Mouse (Mus musculus): Measurements from ENCODE around the gene Nrp1. TPM values are rescaled to one million over a fixed set of nuclear protein-coding genes. Genes with fewer than 3 reads are reported as not detected.
A peak's percentile ranks its signal among the peaks of the same experiment; 100 is the strongest.

The Nrp1 gene
- polyA plus RNA-seq, 1 experiment from 2014 or later = 70.5 TPM

- Histone ChIP-seq H3K4me2 (replicated peaks) (no peak overlapping the region), H3K27me3 (no peaks in the 10 kb centered on the region), H3K4me3 (no peak overlapping the region), H3K4me1 (peaks cover 24% of the 10 kb centered on the region), H3K9me3 (no peaks in the 10 kb centered on the region), H3K27ac (no peak overlapping the region), H3K9ac (no peak overlapping the region), H3K36me3 (peaks cover 1% of the 10 kb centered on the region; the same call in 1 of the 2 replicates)
- WGBS = 46% methylated on average over 3 of the region's 3 CpGs
- ATAC-seq (ENCODE audit: insufficient number of reproducible peaks, insufficient read depth, low FRiP score, low TSS enrichment) = no peak
These were observed 95.6 kb downstream of the Nrp1 start for GRCm38 (mm10) chr8:128454026-128454425.

GRCm38 (mm10) chr8:128457277-128457676 lies 98.9 kb downstream of the Nrp1 start:
- 88% methylated on average over 2 of the region's 2 CpGs for WGBS
- peaks cover 21% of the 10 kb centered on the region for H3K4me1 ChIP-seq
- no peak overlapping the region for H3K4me2 ChIP-seq (replicated peaks)
- peaks cover 25% of the 10 kb centered on the region for H3K36me3 ChIP-seq
- no peaks in the 10 kb centered on the region for H3K9me3 ChIP-seq
- H3K4me3 ChIP-seq = no peak overlapping the region
- no peaks in the 10 kb centered on the region for H3K27me3 ChIP-seq
- ATAC-seq (ENCODE audit: insufficient number of reproducible peaks, insufficient read depth, low FRiP score, low TSS enrichment) = no peak
- peak overlapping the region; percentile 1; the same call in 1 of the 2 replicates for H3K27ac ChIP-seq
- H3K9ac ChIP-seq = no peak overlapping the region

GRCm38 (mm10) chr8:128459704-128460103 lies 101.3 kb downstream of the Nrp1 start:
- no peak for ATAC-seq (ENCODE audit: insufficient number of reproducible peaks, insufficient read depth, low FRiP score, low TSS enrichment)
- H3K36me3 ChIP-seq = peaks cover 25% of the 10 kb centered on the region
- WGBS = 71% methylated on average over 1 of the region's 1 CpGs

GRCm38 (mm10) chr8:128461716-128462115 lies 103.3 kb downstream of the Nrp1 start:
- Histone ChIP-seq H3K4me1 (peaks cover 9% of the 10 kb centered on the region), H3K4me3 (no peak overlapping the region), H3K9ac (no peak overlapping the region), H3K4me2 (replicated peaks) (no peak overlapping the region), H3K9me3 (no peaks in the 10 kb centered on the region), H3K27me3 (no peaks in the 10 kb centered on the region), H3K36me3 (peaks cover 25% of the 10 kb centered on the region), H3K27ac (no peak overlapping the region)
- ATAC-seq (ENCODE audit: insufficient number of reproducible peaks, insufficient read depth, low FRiP score, low TSS enrichment) = no peak

More at GRCm38 (mm10) chr8:128459704-128460103, 101.3 kb downstream of the Nrp1 start:
- Histone ChIP-seq H3K4me1 (peaks cover 14% of the 10 kb centered on the region), H3K4me2 (replicated peaks) (no peak overlapping the region), H3K27me3 (no peaks in the 10 kb centered on the region), H3K4me3 (no peak overlapping the region), H3K27ac (no peak overlapping the region), H3K9ac (no peak overlapping the region), H3K9me3 (no peaks in the 10 kb centered on the region)

GRCm38 (mm10) chr8:128463162-128463561 lies 104.8 kb downstream of the Nrp1 start:
- Histone ChIP-seq H3K9me3 (no peaks in the 10 kb centered on the region), H3K27me3 (no peaks in the 10 kb centered on the region), H3K4me1 (peaks cover 3% of the 10 kb centered on the region; the same call in 1 of the 2 replicates), H3K27ac (no peak overlapping the region), H3K4me2 (replicated peaks) (no peak overlapping the region), H3K9ac (no peak overlapping the region), H3K36me3 (peaks cover 25% of the 10 kb centered on the region), H3K4me3 (no peak overlapping the region)
- ATAC-seq (ENCODE audit: insufficient number of reproducible peaks, insufficient read depth, low FRiP score, low TSS enrichment) = no peak

GRCm38 (mm10) chr8:128464056-128464623 lies 105.7 kb downstream of the Nrp1 start:
- 74% methylated on average over 4 of the region's 4 CpGs for WGBS
- Histone ChIP-seq H3K4me1 (no peaks in the 10 kb centered on the region), H3K27me3 (no peaks in the 10 kb centered on the region), H3K4me2 (replicated peaks) (no peak overlapping the region), H3K9ac (no peak overlapping the region), H3K9me3 (no peaks in the 10 kb centered on the region), H3K4me3 (no peak overlapping the region), H3K27ac (no peak overlapping the region), H3K36me3 (peaks cover 28% of the 10 kb centered on the region)
- ATAC-seq (ENCODE audit: insufficient number of reproducible peaks, insufficient read depth, low FRiP score, low TSS enrichment) = no peak

- no peak for ATAC-seq (ENCODE audit: insufficient number of reproducible peaks, insufficient read depth, low FRiP score, low TSS enrichment)
- H3K4me2 ChIP-seq (replicated peaks) = no peak overlapping the region
- H3K4me3 ChIP-seq = no peak overlapping the region
- H3K4me1 ChIP-seq = no peaks in the 10 kb centered on the region
- no peak overlapping the region for H3K9ac ChIP-seq
- peaks cover 23% of the 10 kb centered on the region for H3K36me3 ChIP-seq
- no peaks in the 10 kb centered on the region for H3K9me3 ChIP-seq
- no peak overlapping the region for H3K27ac ChIP-seq
- 95% methylated on average over 2 of the region's 2 CpGs for WGBS
- H3K27me3 ChIP-seq = no peaks in the 10 kb centered on the region
These were observed 107.1 kb downstream of the Nrp1 start for GRCm38 (mm10) chr8:128465553-128465952.

- Histone ChIP-seq H3K36me3 (peaks cover 12% of the 10 kb centered on the region; the same call in 1 of the 2 replicates), H3K4me1 (no peaks in the 10 kb centered on the region), H3K4me2 (replicated peaks) (no peak overlapping the region), H3K9me3 (no peaks in the 10 kb centered on the region), H3K4me3 (no peak overlapping the region), H3K27me3 (no peaks in the 10 kb centered on the region), H3K27ac (no peak overlapping the region), H3K9ac (no peak overlapping the region)
- ATAC-seq (ENCODE audit: insufficient number of reproducible peaks, insufficient read depth, low FRiP score, low TSS enrichment) = no peak
- 85% methylated on average over 4 of the region's 4 CpGs for WGBS
These were observed 108.5 kb downstream of the Nrp1 start for GRCm38 (mm10) chr8:128466681-128467430.

GRCm38 (mm10) chr8:128470097-128470496 lies 111.7 kb downstream of the Nrp1 start:
- Histone ChIP-seq H3K36me3 (peaks cover 11% of the 10 kb centered on the region; the same call in 1 of the 2 replicates), H3K4me3 (no peak overlapping the region)
- WGBS = 65% methylated on average over 2 of the region's 2 CpGs

GRCm38 (mm10) chr8:128471186-128471585 lies 112.8 kb downstream of the Nrp1 start:
- Histone ChIP-seq H3K4me1 (no peaks in the 10 kb centered on the region), H3K36me3 (peaks cover 13% of the 10 kb centered on the region), H3K4me3 (no peak overlapping the region), H3K9me3 (no peaks in the 10 kb centered on the region), H3K27ac (no peak overlapping the region), H3K27me3 (no peaks in the 10 kb centered on the region), H3K9ac (no peak overlapping the region), H3K4me2 (replicated peaks) (no peak overlapping the region)
- 91% methylated on average over 2 of the region's 2 CpGs for WGBS
- no peak for ATAC-seq (ENCODE audit: insufficient number of reproducible peaks, insufficient read depth, low FRiP score, low TSS enrichment)

More at GRCm38 (mm10) chr8:128470097-128470496, 111.7 kb downstream of the Nrp1 start:
- Histone ChIP-seq H3K4me2 (replicated peaks) (no peak overlapping the region), H3K9ac (no peak overlapping the region), H3K27me3 (no peaks in the 10 kb centered on the region), H3K4me1 (no peaks in the 10 kb centered on the region), H3K9me3 (no peaks in the 10 kb centered on the region), H3K27ac (no peak overlapping the region)
- ATAC-seq (ENCODE audit: insufficient number of reproducible peaks, insufficient read depth, low FRiP score, low TSS enrichment) = no peak

- Histone ChIP-seq H3K27me3 (no peaks in the 10 kb centered on the region), H3K4me1 (peaks cover 4% of the 10 kb centered on the region; the same call in 1 of the 2 replicates), H3K4me2 (replicated peaks) (no peak overlapping the region), H3K9ac (no peak overlapping the region), H3K4me3 (no peak overlapping the region), H3K9me3 (no peaks in the 10 kb centered on the region), H3K36me3 (peaks cover 14% of the 10 kb centered on the region), H3K27ac (no peak overlapping the region)
- 90% methylated on average over 2 of the region's 2 CpGs for WGBS
- no peak for ATAC-seq (ENCODE audit: insufficient number of reproducible peaks, insufficient read depth, low FRiP score, low TSS enrichment)
These were observed 114.5 kb downstream of the Nrp1 start for GRCm38 (mm10) chr8:128472871-128473270.

Measured in embryonic facial prominence, embryonic 12.5 days (tissue).